In the genomic region with DNA sequence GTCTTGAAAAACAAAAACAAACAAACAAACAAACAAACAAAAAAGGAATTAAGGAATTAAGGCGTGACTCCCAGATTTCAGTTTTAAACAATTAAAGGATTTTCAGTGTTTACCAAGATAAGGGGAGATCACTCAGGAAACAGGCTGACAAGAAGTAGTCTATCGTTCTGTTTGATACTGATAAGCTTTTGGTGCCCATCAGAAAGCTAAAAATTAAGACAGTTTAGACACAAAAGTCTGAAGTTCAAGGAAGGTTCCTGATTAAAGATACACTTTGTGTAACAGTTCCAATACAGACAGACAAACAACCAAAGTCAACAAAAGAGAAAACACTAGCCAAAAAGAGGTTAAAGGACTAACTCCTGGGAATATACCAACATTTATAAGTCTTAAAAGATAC, we compare ENCODE assay signal across 24 mouse cellular contexts.
DNase-seq lines count a peak whose midpoint lies in the region; ATAC-seq and TF ChIP-seq lines count a peak whose summit lies in the region.
"Had no signal": no experiment of that assay in that cellular context is flagged by ENCODE, and none has a peak within 500 bp of the region (broad histone marks: within the 10 kb centered on the region; RNA-seq: fewer than 3 reads in every experiment).

No protein-coding gene starts in this region.

- no peak overlapping the region for H3K9ac ChIP-seq in liver, adult 2 months (ENCODE audit: low read depth, low read length)
- H3K9ac ChIP-seq in liver, postnatal 0 days (replicated peaks), result no peak overlapping the region
- H3K9ac ChIP-seq in MEL (ENCODE audit: control insufficient read depth, low read depth, low read length, poor library complexity, severe bottlenecking), result no peak overlapping the region

- H3K4me1 ChIP-seq in liver, adult 2 months (ENCODE audit: control insufficient read depth, insufficient read depth, low read length), result peaks cover 3% of the 10 kb centered on the region
- peaks cover 2% of the 10 kb centered on the region; the same call in 1 of the 2 replicates for H3K4me1 ChIP-seq in liver, postnatal 0 days (ENCODE audit: insufficient read depth)
- H3K4me1 ChIP-seq in G1E (ENCODE audit: insufficient read depth, low read depth, low read length) (peaks cover 39% of the 10 kb centered on the region), MEL (ENCODE audit: control insufficient read depth in 1 of 2, insufficient read depth in 2 of 2, low read length in 2 of 2) (peaks cover 16 to 23% of the 10 kb centered on the region in 2 experiments)
- H3K4me1 ChIP-seq in cerebellum, adult 2 months (ENCODE audit: control insufficient read depth, insufficient read depth, low read length), result no peaks in the 10 kb centered on the region
- H3K4me1 ChIP-seq in kidney, adult 2 months (ENCODE audit: control insufficient read depth, insufficient read depth, low read length), result no peaks in the 10 kb centered on the region

- TF ChIP-seq CTCF in liver, adult 2 months (IDR thresholded peaks at IDR 0.05; ENCODE audit: low read depth, low read length), result no peak
- TF ChIP-seq CTCF in liver, postnatal 0 days (IDR thresholded peaks at IDR 0.05; ENCODE audit: low read depth), result no peak
- TF ChIP-seq CTCF in G1E (IDR thresholded peaks at IDR 0.05; ENCODE audit: low read depth, low read length) (no peak), MEL (IDR thresholded peaks at IDR 0.05 in 2 of 3, conservative IDR thresholded peaks at IDR 0.05 in 1 of 3; ENCODE audit: control insufficient read depth in 1 of 3, insufficient read depth in 1 of 3, low read depth in 2 of 3, low read length in 3 of 3, poor library complexity in 1 of 3, severe bottlenecking in 1 of 3) (no peak)
- TF ChIP-seq CTCF in cerebellum, adult 2 months (IDR thresholded peaks at IDR 0.05; ENCODE audit: borderline replicate concordance, insufficient read depth, low read depth, low read length), result no peak
- TF ChIP-seq CTCF in kidney, adult 2 months (conservative IDR thresholded peaks at IDR 0.05; ENCODE audit: insufficient read depth, insufficient read length, low read depth, low read length), result no peak

- H3K27ac ChIP-seq in liver, adult 2 months (replicated peaks; ENCODE audit: insufficient read depth, low read depth, low read length), result peak overlapping the region; percentile 57; the same call in 1 of the 2 replicates
- no peak overlapping the region for H3K27ac ChIP-seq in liver, postnatal 0 days (ENCODE audit: low read depth)
- H3K27ac ChIP-seq in MEL (ENCODE audit: control insufficient read depth, low read depth, low read length), result no peak overlapping the region
- H3K27ac ChIP-seq in cerebellum, adult 2 months (ENCODE audit: insufficient read depth, low read length), result no peak overlapping the region
- H3K27ac ChIP-seq in kidney, adult 2 months (ENCODE audit: insufficient read depth, low read depth, low read length), result no peak overlapping the region

- H3K79me2 ChIP-seq in liver, adult 2 months (ENCODE audit: control insufficient read depth, insufficient read depth, low read length), result peaks cover under 1% of the 10 kb centered on the region; the same call in 1 of the 2 replicates
- no peaks in the 10 kb centered on the region for H3K79me2 ChIP-seq in MEL (ENCODE audit: control insufficient read depth, insufficient read depth, low read length, poor library complexity)

- TF ChIP-seq POLR2A in liver, adult 2 months (IDR thresholded peaks at IDR 0.05; ENCODE audit: extremely low read depth, insufficient read depth, low read length), result no peak
- no peak for TF ChIP-seq POLR2A in MEL (IDR thresholded peaks at IDR 0.05; ENCODE audit: control insufficient read depth in 1 of 2, insufficient read depth in 1 of 2, low read depth in 1 of 2, low read length in 2 of 2, poor library complexity in 1 of 2)
- no peak for TF ChIP-seq POLR2A in cerebellum, adult 2 months (IDR thresholded peaks at IDR 0.05; ENCODE audit: borderline replicate concordance, insufficient read depth, low read length)
- no peak for TF ChIP-seq POLR2A in kidney, adult 2 months (IDR thresholded peaks at IDR 0.05; ENCODE audit: low read depth, low read length)

- 18% methylated on average over 2 of the region's 2 CpGs for WGBS in liver, adult 2 months
- WGBS in liver, postnatal 0 days (ENCODE audit: insufficient replicate concordance), result 33% methylated on average over 2 of the region's 2 CpGs
- WGBS in cerebellum, adult 2 months, result 93% methylated on average over 2 of the region's 2 CpGs
- 84% methylated on average over 2 of the region's 2 CpGs for WGBS in kidney, adult 2 months

- no peak for ATAC-seq in liver, postnatal 0 days
- ATAC-seq in G1E (ENCODE audit: extremely low read depth, insufficient number of reproducible peaks, low FRiP score, poor library complexity, severe bottlenecking), result peak; percentile 73
- ATAC-seq: activated CD4-positive, CD25-positive, alpha-beta regulatory T cell, adult 4 months; CD4-positive, CD25-positive, alpha-beta regulatory T cell, adult 4 months; Patski had no signal

- peak; percentile 93 for DNase-seq in liver, adult 2 months (ENCODE audit: extremely low read depth, low read depth, low spot score)
- DNase-seq in liver, postnatal 0 days, result no peak
- DNase-seq in 416B (ENCODE audit: low read depth), result peak; percentile 45
- no peak for DNase-seq in G1E (ENCODE audit: low spot score)
- no peak for DNase-seq in MEL (ENCODE audit: low read depth, low spot score)
- DNase-seq in cerebellum, adult 2 months, result no peak
- no peak for DNase-seq in kidney, adult 2 months
- no peak for DNase-seq in kidney, adult 18-20 months
- DNase-seq: adrenal gland, adult 2 months; adrenal gland, adult 8-10 months; adrenal gland, postnatal 10 days; adrenal gland, postnatal 14 days; adrenal gland, postnatal 25 days; adrenal gland, postnatal 36 days; B cell, adult 2 months; cerebellum, adult 11 months; cerebellum, adult 11-12 months; cerebellum, adult 18-20 months; cerebellum, adult 8-10 months; cerebellum, adult 9-10 months had no signal

- no peaks in the 10 kb centered on the region for H3K9me3 ChIP-seq in liver, postnatal 0 days (ENCODE audit: low read length)
- H3K9me3 ChIP-seq in G1E (replicated peaks) (no peaks in the 10 kb centered on the region), MEL (replicated peaks; ENCODE audit: insufficient read depth, low read length) (no peaks in the 10 kb centered on the region)

- no peak overlapping the region for H3K4me3 ChIP-seq in liver, adult 2 months (ENCODE audit: insufficient read depth, low read depth, low read length)
- no peak overlapping the region for H3K4me3 ChIP-seq in liver, postnatal 0 days (ENCODE audit: low read depth, low read length)
- H3K4me3 ChIP-seq in G1E (ENCODE audit: low read depth, low read length) (no peak overlapping the region), MEL (ENCODE audit: control insufficient read depth in 1 of 2, insufficient read depth in 1 of 2, low read depth in 2 of 2, low read length in 2 of 2) (no peak overlapping the region)
- no peak overlapping the region for H3K4me3 ChIP-seq in cerebellum, adult 2 months (replicated peaks; ENCODE audit: insufficient read depth, low read depth, low read length)
- no peak overlapping the region for H3K4me3 ChIP-seq in kidney, adult 2 months (ENCODE audit: insufficient read depth, low read depth, low read length)

- no peaks in the 10 kb centered on the region for H3K36me3 ChIP-seq in liver, adult 2 months (ENCODE audit: control insufficient read depth, insufficient read depth, low read length)
- H3K36me3 ChIP-seq in liver, postnatal 0 days (replicated peaks; ENCODE audit: insufficient read depth, low read length), result no peaks in the 10 kb centered on the region
- H3K36me3 ChIP-seq in G1E (replicated peaks) (no peaks in the 10 kb centered on the region), MEL (ENCODE audit: control insufficient read depth in 1 of 2, insufficient read depth in 2 of 2, low read length in 2 of 2) (peaks cover 0 to 45% of the 10 kb centered on the region in 2 experiments; a peak in 2 of 4 replicates)
- H3K36me3 ChIP-seq in kidney, adult 2 months (ENCODE audit: control insufficient read depth, insufficient read depth, low read length), result no peaks in the 10 kb centered on the region

- H3K27me3 ChIP-seq in liver, adult 2 months (ENCODE audit: control insufficient read depth, insufficient read depth, low read length), result no peaks in the 10 kb centered on the region
- H3K27me3 ChIP-seq in liver, postnatal 0 days (ENCODE audit: insufficient read depth, low read length), result no peaks in the 10 kb centered on the region
- no peaks in the 10 kb centered on the region for H3K27me3 ChIP-seq in G1E (ENCODE audit: insufficient read depth, low read length)
- no peaks in the 10 kb centered on the region for H3K27me3 ChIP-seq in MEL (ENCODE audit: control insufficient read depth in 1 of 2, insufficient read depth in 2 of 2, low read length in 2 of 2)
- no peaks in the 10 kb centered on the region for H3K27me3 ChIP-seq in cerebellum, adult 2 months (ENCODE audit: control insufficient read depth, insufficient read depth, low read length)
- H3K27me3 ChIP-seq in kidney, adult 2 months (replicated peaks; ENCODE audit: control insufficient read depth, insufficient read depth, low read length), result no peaks in the 10 kb centered on the region
- H3K27me3 ChIP-seq: CH12.LX, Patski had no signal

- H3K4me2 ChIP-seq in liver, postnatal 0 days (ENCODE audit: low read depth, low read length), result no peak overlapping the region

- TF ChIP-seq RAD21 in MEL (IDR thresholded peaks at IDR 0.05; ENCODE audit: low read depth, low read length), result no peak

- TF ChIP-seq EP300 in liver, postnatal 0 days (IDR thresholded peaks at IDR 0.05; ENCODE audit: low read depth), result no peak
- peak; percentile 42 to 84; a peak in 3 of 4 replicates for TF ChIP-seq EP300 in MEL (IDR thresholded peaks at IDR 0.05; ENCODE audit: low read depth in 1 of 2, low read length in 2 of 2)

TF ChIP-seq in MEL, 35 proteins besides CTCF, POLR2A, EP300 and RAD21 (continues in another document):
- TF ChIP-seq GATA1 (IDR thresholded peaks at IDR 0.05; ENCODE audit: low read depth, low read length) (peak; percentile 85), HCFC1 (IDR thresholded peaks at IDR 0.05; ENCODE audit: low read depth, low read length) (no peak), MEF2A (IDR thresholded peaks at IDR 0.05; ENCODE audit: extremely low read depth, insufficient replicate concordance, low read depth, low read length, poor library complexity, severe bottlenecking) (no peak), TAL1 (IDR thresholded peaks at IDR 0.05; ENCODE audit: low read length) (peak; percentile 50), TCF12 (IDR thresholded peaks at IDR 0.05; ENCODE audit: low read depth, low read length) (peak; percentile 91), USF2 (IDR thresholded peaks at IDR 0.05; ENCODE audit: borderline replicate concordance in 1 of 2, insufficient read depth in 1 of 2, low read depth in 1 of 2, low read length in 2 of 2) (no peak), CHD2 (IDR thresholded peaks at IDR 0.05; ENCODE audit: low read length) (no peak), CHD1 (IDR thresholded peaks at IDR 0.05; ENCODE audit: low read depth, low read length) (no peak), ZKSCAN1 (IDR thresholded peaks at IDR 0.05; ENCODE audit: low read depth, low read length) (no peak), RCOR1 (IDR thresholded peaks at IDR 0.05; ENCODE audit: low read depth, low read length) (peak; percentile 92), USF1 (IDR thresholded peaks at IDR 0.05; ENCODE audit: low read depth, low read length) (no peak), ETS1 (IDR thresholded peaks at IDR 0.05; ENCODE audit: low read depth, low read length) (peak; percentile 35; the same call in 1 of the 2 replicates)

Comparison
In these comparisons a context has a peak if more than half of its experiments do, and no peak if none do; other contexts are left out.
1. DNase-seq: peak in liver, adult 2 months (single experiment) and 416B (single experiment); none in liver, postnatal 0 days (single experiment), G1E (single experiment), MEL (single experiment), cerebellum, adult 2 months (0 of 2), kidney, adult 2 months (single experiment) and kidney, adult 18-20 months (single experiment).